Mouse (Mus musculus): ENCODE measurements at regions not wholly inside any gene's neighbourhood (a gene's known extent, or its start where the extent isn't known, plus 50 kb on each side); places are given as distances from the start of the nearest gene placed in this dataset.

DNA sequence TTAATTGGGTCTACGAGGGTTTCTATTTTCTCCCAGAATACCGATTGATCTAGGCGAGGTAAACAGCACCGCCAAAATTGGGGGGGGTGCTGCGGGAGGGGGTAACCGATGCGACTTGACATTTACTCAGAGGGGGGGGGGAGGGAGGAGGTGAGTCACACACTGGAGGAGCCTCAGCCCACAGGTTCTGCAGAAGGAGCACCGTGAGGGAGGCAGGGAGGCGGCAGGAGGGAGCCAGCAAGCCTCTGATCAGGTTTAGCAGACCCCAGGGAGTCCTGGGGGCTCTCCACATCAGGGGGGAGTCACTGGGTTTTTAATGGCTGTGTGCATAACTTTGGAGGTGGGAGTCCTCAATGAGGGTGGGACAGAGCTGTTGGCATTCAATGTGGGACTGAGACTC, 51.3 kb upstream of the Ier5l start:
- TF ChIP-seq EP300 (optimal IDR thresholded peaks at IDR 0.05) (no peak), CTCF (IDR thresholded peaks at IDR 0.05; ENCODE audit: low read depth) (no peak)
